Comparison of ENCODE assay signal across 7 mouse cellular contexts in the genomic region with DNA sequence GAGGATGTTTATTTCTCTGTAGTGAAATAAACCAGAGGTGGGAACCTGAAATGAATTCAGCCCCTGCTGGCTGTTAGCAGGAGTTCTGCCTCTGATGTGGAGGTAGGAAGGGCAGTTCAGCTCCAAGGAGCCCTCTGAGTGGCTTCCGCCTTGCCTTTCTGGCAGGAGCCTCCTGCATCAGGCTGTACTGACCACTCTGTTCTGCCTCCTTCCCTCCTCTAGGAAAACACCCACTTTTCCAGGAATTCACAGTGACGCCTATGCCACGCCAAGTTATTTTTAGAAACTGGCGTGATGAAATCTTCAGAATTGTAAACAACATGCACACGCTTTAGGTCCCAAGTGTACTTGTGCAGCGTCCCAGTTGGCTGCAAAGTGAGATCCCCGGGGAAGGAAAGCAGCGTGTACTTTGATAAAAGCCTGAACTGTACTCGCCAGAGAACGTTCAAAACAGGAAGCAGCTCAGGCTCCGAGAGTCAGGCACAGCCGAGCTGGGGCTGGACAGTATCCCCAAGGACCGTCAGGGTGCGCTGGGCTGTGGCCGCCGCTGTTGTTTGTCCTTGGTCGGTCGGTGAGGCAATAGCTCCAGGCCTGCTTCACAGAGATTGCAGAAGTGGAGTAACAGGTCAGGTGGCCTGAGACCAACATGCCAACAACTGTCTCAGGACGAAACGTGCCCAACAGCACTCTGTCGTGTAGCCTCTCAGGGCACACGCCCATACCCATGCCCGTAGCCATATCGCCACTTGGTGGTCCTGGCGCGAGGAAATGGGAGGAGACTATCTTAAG. TPM values are rescaled to one million over a fixed set of nuclear protein-coding genes. Genes with fewer than 3 reads are reported as not detected.
DNase-seq lines count a peak whose midpoint lies in the region.

No protein-coding gene starts in this region.

- no peaks in the 10 kb centered on the region for H3K9me3 ChIP-seq in megakaryocyte, embryonic 14.5 days

- peaks cover 36% of the 10 kb centered on the region for H3K4me1 ChIP-seq in megakaryocyte, embryonic 14.5 days

- intact Hi-C loops in heart, postnatal 10 days (cut with DNase I) = loop anchor here (1.0 kb wide), 1 partner anchor 10 kb away; the partner anchor contains the start of gene Bnip3

- DNase-seq in ES-CJ7 (ENCODE audit: low read depth, low spot score) = peak; percentile 37
- DNase-seq in adrenal gland, adult 2 months = peak; percentile 92
- DNase-seq in fat pad, adult 2 months (ENCODE audit: extremely low read depth, low read depth, low spot score) = peak; percentile 26
- DNase-seq in heart, postnatal 10 days = peak; percentile 89 to 90
- peak; percentile 81 to 87 for DNase-seq in kidney, postnatal 36 days
- peak; percentile 95 for DNase-seq in skeletal muscle tissue, adult 2 months (ENCODE audit: low read depth, low spot score)

- H3K27me3 ChIP-seq in megakaryocyte, embryonic 14.5 days (replicated peaks) = peaks cover 9% of the 10 kb centered on the region

- H3K36me3 ChIP-seq in megakaryocyte, embryonic 14.5 days (replicated peaks; ENCODE audit: low read length) = no peaks in the 10 kb centered on the region

- H3K4me3 ChIP-seq in megakaryocyte, embryonic 14.5 days (replicated peaks) = peak overlapping the region; percentile 91

RNA-seq across cellular contexts. Expression of gene Bnip3, which starts 10.0 kb away (rescaled TPM):
- 100 to 1,000 TPM; 220 to 303 TPM for total RNA-seq in adrenal gland, adult 2 months (2021)
- 107 and 126 TPM in 2 replicates for polyA plus RNA-seq in adrenal gland, adult 2 months (2012; rRNA removed)
- 100 to 1,000 TPM in 1 of 2 experiments, 10 to 100 TPM in 1; 91.4 to 123 TPM for total RNA-seq in heart, postnatal 10 days (2021)
- polyA plus RNA-seq in megakaryocyte, embryonic 14.5 days (2012; ENCODE audit: insufficient read depth, low replicate concordance) = 65.9 and 129 TPM in 2 replicates

RNA-seq across cellular contexts. Expression of gene Jakmip3, which starts 21.2 kb away (rescaled TPM):
- 1 to 10 TPM; 5.2 to 7.3 TPM for total RNA-seq in adrenal gland, adult 2 months (2021)
- polyA plus RNA-seq in adrenal gland, adult 2 months (2012; rRNA removed) = 3.4 and 6.9 TPM in 2 replicates
- under 1 TPM in 1 of 2 experiments, not detected in 1; 0.19 TPM for total RNA-seq in heart, postnatal 10 days (2021)
- not detected in 2 replicates for polyA plus RNA-seq in megakaryocyte, embryonic 14.5 days (2012; ENCODE audit: insufficient read depth, low replicate concordance)

Comparison
In these comparisons a context has a peak if more than half of its experiments do, and no peak if none do; other contexts are left out.
1. Peak in every context shown above with its lines: DNase-seq and H3K4me3 ChIP-seq.
2. DNase-seq: peak in every context shown above with its lines; median percentile 95 in skeletal muscle tissue, adult 2 months; 92 in adrenal gland, adult 2 months; 90 in heart, postnatal 10 days; 84 in kidney, postnatal 36 days; 37 in ES-CJ7; 26 in fat pad, adult 2 months.
3. RNA of gene Jakmip3, which starts 21.2 kb away (total RNA-seq): 5.2 to 7.3 TPM in adrenal gland, adult 2 months; 0.19 TPM in heart, postnatal 10 days; every median in the first group is over 4 times any median in the second.